Mouse (Mus musculus): Measurements from ENCODE around the gene Pdcd1lg2. TPM values are rescaled to one million over a fixed set of nuclear protein-coding genes. Genes with fewer than 3 reads are reported as not detected.

Pdcd1lg2 gene
- total and polyA plus RNA-seq, 2 experiments from 2014 or later = 0.15 to 0.71 TPM

- Histone ChIP-seq H3K27ac (ENCODE audit: low read depth, low read length) (no peak overlapping the region), H3K36me3 (ENCODE audit: insufficient read depth, low read length) (no peaks in the 10 kb centered on the region)
Measured at GRCm38 (mm10) chr19:29399786-29400185, 10.9 kb upstream of the Pdcd1lg2 start.

GRCm38 (mm10) chr19:29400466-29400865 lies 10.3 kb upstream of the Pdcd1lg2 start:
- H3K27ac ChIP-seq (ENCODE audit: low read depth, low read length) = no peak overlapping the region
- H3K36me3 ChIP-seq (ENCODE audit: insufficient read depth, low read length) = no peaks in the 10 kb centered on the region
- no peak overlapping the region for H3K9ac ChIP-seq (replicated peaks; ENCODE audit: low read length, poor library complexity, severe bottlenecking)
- TF ChIP-seq CTCF (IDR thresholded peaks at IDR 0.05) = no peak
- WGBS = 93% methylated on average over 3 of the region's 3 CpGs
- H3K4me2 ChIP-seq (ENCODE audit: low read depth, low read length, poor library complexity, severe bottlenecking) = no peak overlapping the region
- no peak for DNase-seq (ENCODE audit: low spot score)
- no peaks in the 10 kb centered on the region for H3K27me3 ChIP-seq (ENCODE audit: insufficient read depth, low read length)
- no peaks in the 10 kb centered on the region for H3K4me1 ChIP-seq (ENCODE audit: insufficient read depth, low read length)
- no peak overlapping the region for H3K4me3 ChIP-seq (ENCODE audit: low read depth, low read length)
- ATAC-seq (ENCODE audit: low FRiP score) = no peak
- H3K9me3 ChIP-seq (ENCODE audit: low read length) = no peaks in the 10 kb centered on the region

More at GRCm38 (mm10) chr19:29399786-29400185, 10.9 kb upstream of the Pdcd1lg2 start:
- Histone ChIP-seq H3K9ac (replicated peaks; ENCODE audit: low read length, poor library complexity, severe bottlenecking) (no peak overlapping the region), H3K4me3 (ENCODE audit: low read depth, low read length) (no peak overlapping the region), H3K4me2 (ENCODE audit: low read depth, low read length, poor library complexity, severe bottlenecking) (no peak overlapping the region), H3K27me3 (ENCODE audit: insufficient read depth, low read length) (no peaks in the 10 kb centered on the region), H3K9me3 (ENCODE audit: low read length) (no peaks in the 10 kb centered on the region), H3K4me1 (ENCODE audit: insufficient read depth, low read length) (no peaks in the 10 kb centered on the region)
- ATAC-seq (ENCODE audit: low FRiP score) (no peak), DNase-seq (ENCODE audit: low spot score) (no peak)
- TF ChIP-seq CTCF (IDR thresholded peaks at IDR 0.05) = no peak
- 95% methylated on average over 4 of the region's 4 CpGs for WGBS

- DNase-seq (ENCODE audit: low spot score) (no peak), ATAC-seq (ENCODE audit: low FRiP score) (no peak)
- no peak for TF ChIP-seq CTCF (IDR thresholded peaks at IDR 0.05)
- H3K4me1 ChIP-seq (ENCODE audit: insufficient read depth, low read length) = no peaks in the 10 kb centered on the region
- no peak overlapping the region for H3K4me3 ChIP-seq (ENCODE audit: low read depth, low read length)
- WGBS = 95% methylated on average over 4 of the region's 4 CpGs
- no peak overlapping the region for H3K4me2 ChIP-seq (ENCODE audit: low read depth, low read length, poor library complexity, severe bottlenecking)
- no peak overlapping the region for H3K9ac ChIP-seq (replicated peaks; ENCODE audit: low read length, poor library complexity, severe bottlenecking)
- H3K27me3 ChIP-seq (ENCODE audit: insufficient read depth, low read length) = no peaks in the 10 kb centered on the region
- no peak overlapping the region for H3K27ac ChIP-seq (ENCODE audit: low read depth, low read length)
- H3K9me3 ChIP-seq (ENCODE audit: low read length) = no peaks in the 10 kb centered on the region
- H3K36me3 ChIP-seq (ENCODE audit: insufficient read depth, low read length) = no peaks in the 10 kb centered on the region
Measured at GRCm38 (mm10) chr19:29402621-29403020, 8.1 kb upstream of the Pdcd1lg2 start.

GRCm38 (mm10) chr19:29403251-29403650 lies 7.5 kb upstream of the Pdcd1lg2 start:
- Histone ChIP-seq H3K4me3 (ENCODE audit: low read depth, low read length) (no peak overlapping the region), H3K9ac (replicated peaks; ENCODE audit: low read length, poor library complexity, severe bottlenecking) (no peak overlapping the region), H3K27me3 (ENCODE audit: insufficient read depth, low read length) (no peaks in the 10 kb centered on the region), H3K4me1 (ENCODE audit: insufficient read depth, low read length) (no peaks in the 10 kb centered on the region), H3K36me3 (ENCODE audit: insufficient read depth, low read length) (no peaks in the 10 kb centered on the region), H3K4me2 (ENCODE audit: low read depth, low read length, poor library complexity, severe bottlenecking) (no peak overlapping the region), H3K9me3 (ENCODE audit: low read length) (no peaks in the 10 kb centered on the region), H3K27ac (ENCODE audit: low read depth, low read length) (no peak overlapping the region)
- DNase-seq (ENCODE audit: low spot score) (no peak), ATAC-seq (ENCODE audit: low FRiP score) (no peak)
- 93% methylated on average over 4 of the region's 4 CpGs for WGBS
- no peak for TF ChIP-seq CTCF (IDR thresholded peaks at IDR 0.05)

GRCm38 (mm10) chr19:29405388-29405787 lies 5.3 kb upstream of the Pdcd1lg2 start:
- no peak for TF ChIP-seq CTCF (IDR thresholded peaks at IDR 0.05)
- WGBS = 60% methylated on average over 2 of the region's 2 CpGs
- no peak for DNase-seq (ENCODE audit: low spot score)

GRCm38 (mm10) chr19:29406042-29407017 lies 4.4 kb upstream of the Pdcd1lg2 start:
- no peak for ATAC-seq (ENCODE audit: low FRiP score)
- Histone ChIP-seq H3K27ac (ENCODE audit: low read depth, low read length) (no peak overlapping the region), H3K9me3 (ENCODE audit: low read length) (no peaks in the 10 kb centered on the region), H3K4me3 (ENCODE audit: low read depth, low read length) (no peak overlapping the region), H3K4me2 (ENCODE audit: low read depth, low read length, poor library complexity, severe bottlenecking) (no peak overlapping the region), H3K9ac (replicated peaks; ENCODE audit: low read length, poor library complexity, severe bottlenecking) (no peak overlapping the region), H3K36me3 (ENCODE audit: insufficient read depth, low read length) (no peaks in the 10 kb centered on the region), H3K27me3 (ENCODE audit: insufficient read depth, low read length) (no peaks in the 10 kb centered on the region), H3K4me1 (ENCODE audit: insufficient read depth, low read length) (no peaks in the 10 kb centered on the region)
- DNase-seq (ENCODE audit: low spot score) = no peak
- WGBS = 87% methylated on average over 18 of the region's 18 CpGs
- TF ChIP-seq CTCF (IDR thresholded peaks at IDR 0.05) = no peak

More at GRCm38 (mm10) chr19:29405388-29405787, 5.3 kb upstream of the Pdcd1lg2 start:
- Histone ChIP-seq H3K27ac (ENCODE audit: low read depth, low read length) (no peak overlapping the region), H3K4me1 (ENCODE audit: insufficient read depth, low read length) (no peaks in the 10 kb centered on the region), H3K9me3 (ENCODE audit: low read length) (no peaks in the 10 kb centered on the region), H3K4me3 (ENCODE audit: low read depth, low read length) (no peak overlapping the region), H3K27me3 (ENCODE audit: insufficient read depth, low read length) (no peaks in the 10 kb centered on the region), H3K4me2 (ENCODE audit: low read depth, low read length, poor library complexity, severe bottlenecking) (no peak overlapping the region), H3K36me3 (ENCODE audit: insufficient read depth, low read length) (no peaks in the 10 kb centered on the region), H3K9ac (replicated peaks; ENCODE audit: low read length, poor library complexity, severe bottlenecking) (no peak overlapping the region)
- ATAC-seq (ENCODE audit: low FRiP score) = no peak

Measured in midbrain, postnatal 0 days (tissue).